Mouse (Mus musculus) ES-Bruce4 (cell line): Measurements from ENCODE around the gene Thoc5.

Experiments used
- CTCF ChIP-seq: IDR thresholded peaks from one replicate; pipeline ENCODE4 v1.8.1; 2011; ENCODE audit warnings: low read depth, low read length
- EP300 ChIP-seq: IDR thresholded peaks from 2 replicates; pipeline ENCODE4 v1.6.1; 2011; ENCODE audit warnings: low read depth, low read length; ENCODE audit not compliant: insufficient read depth

GRCm38 (mm10) chr11:4949256-4950044, 54.3 kb downstream of the Thoc5 start:
- TF ChIP-seq EP300 (no peak), CTCF (no peak)
